Mouse (Mus musculus) megakaryocyte, embryonic 14.5 days (primary cell): ENCODE data around the gene Ap1s1.

Source experiments
- FLI1 ChIP-seq: IDR thresholded peaks from 2 replicates; pipeline ENCODE4 v1.6.1; 2012; ENCODE audit warnings: low read length, inconsistent platforms, mixed read lengths
- GATA1 ChIP-seq: IDR thresholded peaks from 3 replicates; pipeline ENCODE4 v1.6.1; 2012; ENCODE audit warnings: mixed read lengths, low read length, inconsistent platforms, borderline replicate concordance

- no peak for TF ChIP-seq FLI1
- no peak for TF ChIP-seq GATA1
These were observed 13.3 kb downstream of the Ap1s1 start for GRCm38 (mm10) chr5:137032641-137033074.
